Mouse (Mus musculus) MN1 (cell line): ENCODE measurements around the gene Ndufc1.
A peak's percentile ranks its signal among the peaks of the same experiment; 100 is the strongest.
"Not testable (repeated sequence)": the region's sequence is repeated elsewhere in the genome, so short reads cannot be mapped to it uniquely, and the experiment has no call there.

Experiments
- DNase-seq: peaks from one replicate; pipeline ENCODE4 v3.0.0-alpha.2; 2016; ENCODE audit warnings: low spot score

The Ndufc1 gene

GRCm38 (mm10) chr3:51396219-51397068 lies 12.3 kb downstream of the Ndufc1 start, which contains the start of gene Mgarp:
TSS of gene Mgarp (minus strand) at chr3:51396738.
- peak; percentile 88 for DNase-seq

GRCm38 (mm10) chr3:51395461-51396145 lies 13.2 kb downstream of the Ndufc1 start:
- DNase-seq = peak; percentile 45

- no peak for DNase-seq
Measured at GRCm38 (mm10) chr3:51394881-51395280, 13.9 kb downstream of the Ndufc1 start.

- no peak for DNase-seq
Measured at GRCm38 (mm10) chr3:51393651-51394050, 15.1 kb downstream of the Ndufc1 start.

- not testable (repeated sequence) for DNase-seq
Measured at GRCm38 (mm10) chr3:51393018-51393417, 15.8 kb downstream of the Ndufc1 start.

- DNase-seq = no peak
Measured at GRCm38 (mm10) chr3:51391591-51391990, 17.2 kb downstream of the Ndufc1 start.

- DNase-seq = no peak
Measured at GRCm38 (mm10) chr3:51391095-51391494, 17.7 kb downstream of the Ndufc1 start.

GRCm38 (mm10) chr3:51388904-51389303 lies 19.9 kb downstream of the Ndufc1 start:
- no peak for DNase-seq

- DNase-seq = no peak
Measured at GRCm38 (mm10) chr3:51387868-51388381, 20.9 kb downstream of the Ndufc1 start.

GRCm38 (mm10) chr3:51387134-51387451 lies 21.7 kb downstream of the Ndufc1 start:
- DNase-seq = no peak

GRCm38 (mm10) chr3:51386441-51387133 lies 22.2 kb downstream of the Ndufc1 start:
- DNase-seq = no peak

- DNase-seq = no peak
Measured at GRCm38 (mm10) chr3:51383409-51383808, 25.4 kb downstream of the Ndufc1 start.

GRCm38 (mm10) chr3:51380660-51381014 lies 28.2 kb downstream of the Ndufc1 start:
- peak; percentile 70 for DNase-seq

GRCm38 (mm10) chr3:51379786-51380659 lies 28.8 kb downstream of the Ndufc1 start:
- DNase-seq = peak; percentile 93

GRCm38 (mm10) chr3:51378665-51378946 lies 30.2 kb downstream of the Ndufc1 start:
- peak; percentile 52 for DNase-seq

GRCm38 (mm10) chr3:51377878-51378664 lies 30.7 kb downstream of the Ndufc1 start:
- peak; percentile 82 for DNase-seq

GRCm38 (mm10) chr3:51375307-51376265 lies 33.2 kb downstream of the Ndufc1 start:
- DNase-seq = peak; percentile 35

GRCm38 (mm10) chr3:51373544-51373943 lies 35.2 kb downstream of the Ndufc1 start:
- DNase-seq = no peak

- DNase-seq = no peak
Measured at GRCm38 (mm10) chr3:51372883-51373282, 35.9 kb downstream of the Ndufc1 start.

- DNase-seq = no peak
Measured at GRCm38 (mm10) chr3:51371826-51372225, 37.0 kb downstream of the Ndufc1 start.
